Mouse (Mus musculus) v-Abl transformed pro-B cells (cell line): ENCODE results near the gene Gm1604a.
"Not testable (repeated sequence)": the region's sequence is repeated elsewhere in the genome, so short reads cannot be mapped to it uniquely, and the experiment has no call there.

ENCODE experiments used
- in situ Hi-C, 2 experiments: fragments of 400-800 bp; cut with MboI; formaldehyde crosslinking; loops; one replicate each; pipeline ENCODE4 v1.15.1; 2025; ENCODE audit not compliant: unreplicated experiment in 2 of 2

The Gm1604a gene

DNA sequence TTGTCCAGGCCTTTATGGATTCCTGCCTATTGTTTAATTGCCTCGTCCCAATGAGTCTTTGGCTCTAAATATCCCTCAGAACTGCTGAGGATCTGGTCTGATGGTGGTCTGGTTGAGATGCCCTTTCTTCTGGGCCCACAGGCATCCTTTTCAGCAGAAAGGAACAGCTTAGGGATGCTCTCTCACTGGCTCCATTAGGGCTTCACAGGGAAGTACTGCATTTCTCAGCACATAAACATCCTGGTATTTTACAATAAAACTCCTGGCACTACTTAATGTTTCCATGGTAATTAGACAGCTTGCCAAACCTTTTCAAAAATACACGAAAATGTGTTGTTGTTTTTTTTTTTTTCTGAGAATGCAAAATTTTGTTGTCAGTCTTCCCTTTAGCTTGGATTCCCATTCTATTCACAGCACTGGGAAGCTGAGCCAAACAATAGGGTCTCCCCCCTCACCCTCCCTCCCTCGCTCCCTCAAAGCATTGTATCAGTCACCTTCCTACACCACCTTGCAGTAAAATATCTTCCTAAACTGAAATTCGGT lies 43.7 kb downstream of the Gm1604a start:
- in situ Hi-C loops, result not testable (repeated sequence)

DNA sequence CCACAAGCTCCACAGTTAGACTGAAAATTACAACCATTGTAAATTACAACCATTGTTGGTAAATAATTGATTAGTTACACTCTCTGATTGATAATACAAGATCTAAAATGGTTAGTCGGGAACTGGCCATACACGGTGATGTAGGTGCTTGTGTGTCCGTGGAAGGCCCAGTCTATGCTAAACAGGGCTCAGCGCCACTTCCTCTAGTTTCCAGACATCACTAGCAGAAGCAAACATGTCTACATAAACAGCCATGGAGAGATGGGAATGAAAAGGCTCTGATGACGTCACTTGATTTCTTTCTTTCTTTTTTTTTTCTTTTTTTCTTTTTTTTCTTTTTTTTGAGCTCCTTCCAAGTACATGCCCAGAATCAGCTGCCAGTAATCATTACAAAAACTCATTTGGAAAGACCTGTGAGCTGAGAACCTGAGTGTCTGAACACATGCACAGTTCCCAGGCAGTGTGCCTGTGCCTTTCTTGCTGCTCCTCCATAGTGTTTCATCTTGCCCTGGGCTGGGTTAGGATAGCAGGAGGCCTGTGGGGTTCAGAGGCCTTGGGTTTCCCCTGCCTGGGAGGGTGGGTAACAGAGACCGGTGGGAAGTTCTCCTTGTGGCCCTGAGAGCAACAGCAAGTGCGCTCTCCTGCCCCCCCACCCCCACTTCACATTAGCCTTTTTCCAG lies 44.3 kb downstream of the Gm1604a start:
- in situ Hi-C loops, result not testable (repeated sequence)

DNA sequence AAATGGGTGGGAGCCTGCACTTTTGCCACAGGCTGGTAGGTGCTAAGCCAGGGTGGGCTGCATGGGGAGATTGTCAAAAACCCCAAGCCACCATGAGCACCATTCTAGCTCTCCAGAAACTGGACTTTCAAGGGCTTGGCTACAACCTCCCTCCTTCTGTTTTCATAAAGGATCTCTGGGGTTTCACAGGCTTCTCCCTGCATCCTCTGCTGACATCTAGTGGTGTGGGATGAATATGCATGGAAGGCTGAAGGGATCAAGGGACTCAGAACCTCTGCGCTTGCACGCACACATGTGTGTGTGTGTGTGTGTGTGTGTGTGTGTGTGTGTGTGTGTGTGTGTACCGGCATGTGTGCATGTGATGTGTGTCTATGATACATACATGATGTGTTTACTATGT lies 49.1 kb downstream of the Gm1604a start:
- in situ Hi-C loops, result not testable (repeated sequence)

DNA sequence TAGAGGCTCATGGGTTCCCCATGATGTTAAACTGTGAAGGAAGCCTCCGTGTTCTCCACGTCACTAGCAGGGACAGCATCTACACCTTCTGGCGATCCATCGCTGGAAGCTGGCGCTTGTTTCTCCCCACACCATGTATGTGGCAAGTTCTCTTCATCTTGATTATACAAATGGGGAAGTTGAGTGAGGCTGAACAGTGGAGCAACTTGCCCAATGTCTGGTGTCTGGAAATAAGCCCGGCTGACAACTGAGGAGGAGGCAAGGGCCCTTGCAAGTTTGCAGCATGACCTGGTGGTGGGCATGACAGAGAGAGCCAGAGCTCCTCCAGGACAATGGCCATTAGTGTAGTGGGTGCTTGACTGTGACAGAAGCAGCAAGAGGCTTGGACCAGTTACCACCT lies 50.2 kb downstream of the Gm1604a start:
- in situ Hi-C loops, result not testable (repeated sequence)

DNA sequence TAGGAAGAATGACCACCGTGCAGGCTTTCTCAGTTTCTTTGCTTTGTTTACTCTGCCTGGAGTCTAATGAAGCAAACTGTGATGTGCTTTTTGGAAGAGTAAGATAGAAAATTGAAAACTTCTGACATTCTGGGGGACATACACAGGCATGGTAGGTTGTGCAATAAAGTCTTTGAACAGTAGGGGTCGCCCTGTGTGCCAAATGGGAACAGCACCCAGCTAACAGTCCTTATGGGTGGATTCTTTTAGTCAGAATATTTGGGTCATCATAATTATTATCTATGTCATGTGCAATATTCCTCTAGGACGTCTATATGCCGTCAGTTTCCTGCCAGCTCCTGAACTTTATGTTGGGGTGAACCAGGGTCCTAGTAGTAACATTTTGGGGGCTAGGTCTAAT lies 54.2 kb downstream of the Gm1604a start:
- in situ Hi-C loops, result not testable (repeated sequence)

DNA sequence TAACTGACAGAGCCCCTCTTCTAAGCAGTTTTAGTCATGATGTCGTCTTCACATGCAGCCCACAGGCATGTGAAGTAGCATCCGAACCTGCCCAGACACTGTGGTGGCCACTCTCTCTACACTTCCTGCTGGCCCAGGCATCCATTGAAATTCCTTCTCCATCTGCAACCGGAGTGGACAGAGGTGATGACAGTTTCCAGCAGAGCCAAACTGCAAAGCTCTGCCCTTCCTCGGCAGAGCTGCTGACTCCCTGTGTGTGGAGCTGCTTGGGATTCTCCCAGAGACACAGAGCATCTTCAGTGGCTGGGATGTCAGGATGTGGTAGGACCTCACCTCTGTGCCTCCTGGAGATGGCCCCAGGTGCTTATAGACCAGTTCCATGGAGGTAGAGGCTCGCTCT lies 59.2 kb downstream of the Gm1604a start:
- in situ Hi-C loops, result not testable (repeated sequence)

DNA sequence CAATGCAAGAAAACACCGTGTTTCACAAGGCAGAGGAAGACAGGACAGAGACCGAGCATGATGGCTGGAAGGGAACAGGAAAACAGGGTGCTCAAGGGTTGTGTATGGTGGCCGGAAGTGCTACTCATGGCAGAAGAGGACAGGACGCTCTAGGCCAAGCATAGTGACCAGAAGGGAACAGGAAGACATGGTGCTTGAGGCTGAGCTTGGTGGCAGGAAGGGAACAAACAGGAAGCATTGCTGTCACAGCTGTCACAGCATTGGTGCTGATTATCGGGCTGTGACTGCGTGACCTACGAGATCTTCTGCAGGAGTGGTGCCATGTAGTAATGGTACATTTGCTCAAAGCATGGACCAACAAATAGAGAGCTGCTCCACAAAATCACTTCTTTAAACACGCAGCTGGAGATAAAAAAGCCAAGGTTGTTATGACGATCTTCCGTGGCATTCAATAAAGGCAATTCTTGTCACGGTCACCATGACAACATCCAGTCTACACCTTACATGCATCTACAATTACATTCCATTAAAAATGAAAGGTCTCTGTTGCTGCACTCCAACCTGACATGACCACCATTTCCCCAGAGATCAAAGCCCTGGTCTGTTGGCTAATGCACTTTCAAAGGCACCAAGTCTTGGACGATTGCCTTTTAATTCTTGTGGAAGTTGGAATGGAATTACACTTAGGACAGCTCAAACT lies 60.3 kb downstream of the Gm1604a start:
- in situ Hi-C loops, result not testable (repeated sequence)

DNA sequence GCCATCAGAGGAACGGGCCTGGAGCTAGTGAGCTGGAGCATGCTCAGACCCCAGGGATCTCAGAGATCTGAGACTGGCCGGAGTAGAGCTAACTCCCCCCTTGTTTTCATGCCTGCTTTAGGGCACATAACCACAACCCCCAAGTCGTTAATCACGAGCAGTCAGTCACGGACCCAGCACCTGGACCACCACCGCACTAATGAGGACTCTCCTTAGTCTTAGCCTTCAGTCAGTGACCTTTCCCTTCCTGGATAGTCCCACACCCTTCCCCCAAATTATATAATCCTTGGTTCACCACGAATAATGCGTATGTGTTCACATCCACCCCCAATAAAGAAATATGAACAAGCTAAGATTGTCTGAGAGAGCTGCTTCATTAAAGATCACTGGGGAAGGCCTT lies 61.5 kb downstream of the Gm1604a start:
- in situ Hi-C loops, result not testable (repeated sequence)

DNA sequence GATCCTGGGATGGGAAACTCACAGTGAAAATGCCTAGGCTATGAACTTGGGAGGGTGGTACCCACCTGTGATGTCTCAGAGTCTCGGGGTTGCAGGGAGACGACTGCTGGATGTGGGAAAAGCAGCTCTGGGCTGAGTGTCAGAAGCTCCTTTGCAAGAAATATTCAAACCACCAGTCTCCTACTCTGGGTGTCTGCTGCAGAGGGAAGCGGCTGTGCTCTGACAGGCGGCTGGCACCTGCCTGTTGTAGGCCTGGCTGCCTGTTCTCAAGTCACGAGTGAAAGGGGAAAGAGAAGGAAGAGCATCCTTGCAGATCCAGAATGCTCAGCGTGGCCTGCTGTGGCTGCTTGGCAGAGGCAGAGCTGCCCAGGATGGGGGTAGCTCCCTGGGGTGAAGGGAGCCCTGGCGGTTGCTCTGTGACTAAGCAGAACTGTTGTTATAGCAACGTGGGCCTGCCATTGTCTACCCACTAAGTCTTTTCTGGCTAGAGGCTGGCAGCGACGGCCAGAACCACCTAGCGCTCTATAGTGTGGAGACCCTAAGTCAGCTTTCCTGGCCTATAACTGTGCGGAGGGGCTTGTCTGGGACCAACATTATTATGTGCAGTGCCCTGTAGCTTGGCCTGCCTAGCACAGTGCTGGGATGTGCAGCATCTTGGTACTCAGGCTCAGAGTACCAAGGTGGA lies 72.6 kb downstream of the Gm1604a start:
- in situ Hi-C loops, result not testable (repeated sequence)

DNA sequence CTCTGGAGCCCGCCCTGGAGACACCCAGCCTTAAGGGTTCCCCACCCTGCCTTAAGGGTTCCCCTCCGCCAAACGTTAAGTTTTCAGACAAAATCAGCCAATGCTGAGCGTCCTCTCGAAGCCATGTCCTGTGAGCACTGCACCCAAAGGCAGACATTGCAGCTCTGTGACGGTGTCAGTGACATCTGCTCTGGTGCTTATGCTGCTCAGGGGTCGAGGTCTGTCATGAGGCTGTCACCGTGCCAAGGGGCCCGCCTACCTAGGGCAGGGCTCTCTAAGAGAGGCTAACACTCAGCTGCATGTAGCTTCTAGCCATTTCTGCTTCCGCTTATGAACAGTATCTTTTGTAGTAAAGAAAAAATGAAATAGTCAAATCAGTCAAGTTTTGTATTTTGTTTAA lies 73.7 kb downstream of the Gm1604a start:
- in situ Hi-C loops, result not testable (repeated sequence)

DNA sequence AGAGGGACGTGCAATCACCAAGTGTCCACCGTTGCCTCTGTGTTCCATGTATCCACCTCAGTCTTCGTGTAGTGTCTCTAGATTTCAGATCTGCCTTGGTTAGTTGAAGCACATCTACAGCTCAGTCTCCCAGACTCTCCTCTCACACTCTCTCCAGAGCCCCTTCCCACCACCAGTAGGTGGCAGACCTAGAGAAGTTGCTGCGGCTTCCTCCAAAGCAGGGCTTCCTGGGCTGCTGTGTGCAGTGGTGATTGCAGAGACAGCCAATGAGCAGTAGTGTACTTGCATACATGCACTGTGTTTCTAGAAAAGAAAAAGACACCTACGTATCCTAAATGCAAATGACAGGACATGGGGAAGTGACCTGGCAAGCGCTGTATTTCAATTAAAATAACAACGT lies 77.6 kb downstream of the Gm1604a start:
- in situ Hi-C loops, result not testable (repeated sequence)

DNA sequence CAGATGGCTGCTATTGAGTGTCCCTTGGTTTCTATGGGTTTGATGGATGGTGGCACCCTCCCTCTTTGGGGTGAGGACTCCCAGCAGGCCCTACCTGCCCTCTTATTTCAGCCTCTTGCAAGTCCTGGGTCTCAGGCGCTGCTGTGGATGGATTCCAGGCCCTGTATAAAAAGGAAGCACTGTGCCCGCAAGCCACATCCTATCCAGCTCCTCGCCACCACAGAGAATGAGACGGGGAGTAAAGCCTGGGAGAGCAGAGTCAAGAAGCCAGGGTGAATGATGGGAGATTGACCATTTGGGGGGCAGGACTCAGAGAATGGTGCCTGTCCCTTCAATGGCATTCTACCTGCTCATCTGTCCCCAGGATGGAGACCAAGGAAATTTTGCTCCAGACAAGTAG lies 86.3 kb downstream of the Gm1604a start:
- in situ Hi-C loops, result not testable (repeated sequence)

DNA sequence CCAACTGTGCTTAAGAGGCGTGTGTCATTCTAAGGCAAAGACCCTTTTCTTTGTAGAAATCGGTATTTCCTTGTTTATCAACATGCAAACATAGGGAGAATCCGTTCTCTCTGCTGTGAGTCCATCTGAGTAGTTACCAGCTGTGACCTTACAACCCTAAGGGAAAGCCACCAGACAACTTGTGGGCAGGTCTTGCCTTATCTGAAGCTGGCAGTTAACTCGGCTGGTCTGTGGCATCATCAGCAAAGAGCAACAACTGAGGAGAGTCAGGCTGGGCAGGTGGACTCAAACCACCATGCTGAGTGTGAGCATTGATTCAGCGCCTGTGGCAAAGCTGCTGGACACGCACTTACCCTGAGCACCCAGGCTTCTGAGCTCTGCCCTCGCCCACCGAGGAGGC lies 90.9 kb downstream of the Gm1604a start:
- in situ Hi-C loops, result not testable (repeated sequence)

DNA sequence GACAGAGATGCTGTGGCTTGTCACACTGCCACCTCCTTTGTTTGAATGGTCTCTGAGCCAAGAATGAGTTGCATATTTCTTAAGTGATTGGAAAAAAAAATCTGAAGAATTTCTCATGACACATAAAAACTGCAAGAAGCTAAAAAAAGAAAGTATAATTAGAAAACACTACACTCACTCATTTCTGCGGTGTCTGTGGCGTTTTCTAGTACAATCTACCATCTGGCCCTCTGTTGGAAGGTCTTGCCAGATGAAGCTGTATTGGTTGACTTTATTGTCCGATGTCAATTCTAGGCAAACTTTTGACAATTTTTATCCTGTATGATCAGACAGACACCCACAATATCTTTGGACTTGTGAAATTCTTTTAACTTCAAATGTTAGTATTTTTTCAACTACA lies 95.5 kb downstream of the Gm1604a start:
- in situ Hi-C loops, result not testable (repeated sequence)

DNA sequence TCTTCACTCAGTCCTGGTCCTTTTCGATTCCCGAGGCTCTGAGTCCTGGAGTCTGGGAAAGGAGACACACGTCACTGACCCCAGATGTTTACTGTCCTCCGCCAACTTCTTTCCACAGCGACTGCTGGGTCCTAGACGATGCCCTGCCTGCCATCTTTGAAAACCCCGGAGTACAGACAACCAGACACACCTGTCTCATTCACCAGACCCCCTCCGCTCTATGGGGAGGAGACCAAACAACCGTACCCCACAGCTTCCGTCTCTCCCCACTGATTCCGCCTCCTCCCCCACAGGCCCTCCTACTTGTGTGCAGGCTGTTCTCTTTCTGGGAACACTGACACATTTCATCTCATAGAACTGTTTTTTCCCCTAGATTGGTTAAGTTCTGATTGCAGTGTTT lies 97.2 kb downstream of the Gm1604a start:
- in situ Hi-C loops, result not testable (repeated sequence)

DNA sequence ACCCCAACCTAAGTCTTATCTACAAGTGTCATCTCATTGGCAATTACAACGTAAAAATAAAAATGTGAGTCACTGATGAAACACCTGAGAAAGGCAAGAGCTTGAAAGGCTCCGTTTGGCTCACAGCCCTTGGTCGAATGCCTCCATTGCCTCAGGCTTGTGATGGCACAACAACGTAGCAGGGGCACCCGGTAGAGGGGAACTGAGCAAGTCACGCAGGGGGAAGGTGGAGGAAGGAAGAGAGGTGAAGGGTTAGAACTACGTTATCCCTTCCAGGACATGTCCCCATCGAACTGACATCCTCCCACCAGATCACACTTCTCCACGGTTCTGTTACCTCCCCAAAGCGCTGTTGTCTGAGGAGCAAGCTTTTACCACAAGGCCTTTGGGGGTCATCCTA lies 101.1 kb downstream of the Gm1604a start:
- in situ Hi-C loops, result not testable (repeated sequence)

DNA sequence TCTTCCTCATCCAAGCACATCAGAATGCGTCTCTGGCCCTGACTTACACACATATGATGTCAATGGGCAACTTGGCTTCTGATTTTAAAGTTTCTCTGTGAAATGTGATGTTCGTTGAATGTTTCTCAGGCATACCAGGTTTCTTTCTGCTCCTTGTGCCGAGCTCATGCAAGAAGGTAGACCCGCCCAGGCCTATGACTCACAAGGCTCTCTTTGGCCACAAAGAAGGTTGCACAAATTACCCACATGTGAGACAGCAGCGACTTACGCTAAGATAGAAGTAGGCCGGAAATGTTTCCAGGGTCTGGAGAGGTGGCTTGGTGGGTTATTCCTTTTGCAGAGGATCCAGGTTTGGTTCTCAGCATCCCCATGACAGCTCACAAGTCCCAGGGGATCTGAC lies 108.6 kb downstream of the Gm1604a start:
- in situ Hi-C loops, result not testable (repeated sequence)

DNA sequence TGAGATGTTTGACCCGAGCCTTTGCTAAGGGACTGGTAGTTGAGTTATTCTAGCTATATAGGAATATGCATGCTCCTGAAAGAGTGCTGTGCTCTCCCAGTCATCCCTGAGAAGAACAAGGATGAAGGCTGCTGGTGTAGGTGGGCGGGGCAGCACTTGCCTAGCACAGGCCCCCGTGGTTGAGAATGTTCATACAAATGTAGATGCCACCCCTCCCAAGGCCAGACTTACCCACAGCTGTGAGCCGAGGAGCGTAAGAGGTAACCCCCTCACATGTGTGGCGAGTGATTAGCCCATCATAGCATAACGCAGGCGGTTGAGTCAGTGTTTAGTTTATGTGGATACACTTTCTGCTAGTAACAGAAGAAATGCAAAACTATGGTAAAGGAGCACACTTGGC lies 109.9 kb downstream of the Gm1604a start:
- in situ Hi-C loops, result not testable (repeated sequence)
